Mouse (Mus musculus): ENCODE data around the gene Frg2f1. TPM values are rescaled to one million over a fixed set of nuclear protein-coding genes. Genes with fewer than 3 reads are reported as not detected.

The Frg2f1 gene
- polyA plus RNA-seq (2011; ENCODE audit: insufficient read depth, insufficient read length, low replicate concordance, missing spikeins) = 0.84 and 5.5 TPM in 2 replicates

DNA sequence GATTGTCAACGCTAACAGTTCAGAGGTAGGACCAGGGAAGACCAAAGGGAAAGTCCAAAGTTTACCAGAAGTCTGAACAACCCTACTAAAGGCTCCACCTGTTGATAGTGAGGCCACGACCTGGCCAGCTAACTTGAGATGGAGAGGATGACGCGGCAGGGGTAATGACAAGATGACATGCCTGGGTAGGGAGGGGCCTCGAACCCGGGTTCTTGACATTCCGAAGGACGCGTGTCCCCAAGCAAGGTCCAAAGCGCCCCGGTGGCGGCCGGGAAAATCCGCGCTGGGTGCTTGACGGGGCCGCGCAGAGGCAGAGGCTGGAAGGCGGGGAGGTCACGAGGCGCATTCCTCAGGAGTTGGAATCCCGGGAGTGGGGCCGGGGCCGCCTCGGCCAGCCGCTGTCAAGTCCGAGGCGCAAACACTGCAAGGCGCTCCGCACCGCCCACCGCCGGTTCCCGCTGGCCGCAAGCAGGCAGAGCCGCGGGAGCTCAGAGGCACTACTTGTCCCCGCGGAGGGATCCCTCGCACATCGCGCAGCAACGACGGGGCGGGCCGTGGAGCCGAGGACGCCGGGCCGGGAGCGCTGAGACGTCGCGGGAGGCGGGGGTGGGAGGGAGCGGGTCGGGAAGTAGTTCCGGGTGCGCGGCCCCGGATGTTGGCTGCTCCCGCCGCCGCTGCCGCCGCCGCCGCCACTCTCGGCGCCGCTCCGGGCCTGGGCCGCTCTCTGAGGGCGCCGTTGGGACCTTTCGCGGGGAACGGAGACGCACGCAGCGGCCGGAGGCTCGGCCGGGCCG lies at the start of gene Frg2f1:
TSS of gene Frg2f1 (minus strand) at position 499 of the 794 bp plus-strand sequence.
- WGBS = under 1% methylated on average over 85 of the region's 85 CpGs
- Histone ChIP-seq H3K4me3 (replicated peaks; ENCODE audit: control insufficient read depth, low read depth, low read length) (peak within 1 kb of the TSS; percentile 97), H3K27ac (ENCODE audit: control insufficient read depth, insufficient read depth, low read depth, low read length, poor library complexity) (peak within 1 kb of the TSS; percentile 87), H3K4me1 (ENCODE audit: control insufficient read depth, insufficient read depth, low read length) (peaks cover 4% of the 10 kb centered on the region)
- peak; percentile 35; the same call in 1 of the 2 replicates for TF ChIP-seq POLR2A (IDR thresholded peaks at IDR 0.05; ENCODE audit: borderline replicate concordance, control insufficient read depth, low read depth, low read length)
- TF ChIP-seq CTCF (IDR thresholded peaks at IDR 0.05; ENCODE audit: control insufficient read depth, insufficient read depth, low read length) = no peak

DNA sequence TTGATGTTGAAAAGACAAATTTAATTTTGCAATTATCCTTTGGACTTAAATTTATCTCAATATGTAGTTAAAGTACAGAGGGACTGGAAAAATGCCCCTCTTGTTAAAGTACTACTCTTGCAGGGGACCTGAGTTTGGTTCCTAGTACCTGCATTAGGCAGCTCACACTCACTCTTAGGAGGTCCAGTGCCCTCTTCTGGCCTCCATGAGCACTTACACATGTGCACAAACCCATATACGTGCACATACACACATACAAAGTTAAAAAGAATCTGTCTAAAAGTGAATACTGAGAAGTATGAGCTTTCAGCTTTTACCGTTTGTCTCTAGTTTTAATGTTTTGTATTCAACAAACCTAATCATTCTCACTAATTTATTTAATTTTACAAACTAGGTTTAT lies 48.7 kb upstream of the Frg2f1 start:
- no peak for TF ChIP-seq POLR2A (IDR thresholded peaks at IDR 0.05; ENCODE audit: borderline replicate concordance, control insufficient read depth, low read depth, low read length)
- no peak for TF ChIP-seq CTCF (IDR thresholded peaks at IDR 0.05; ENCODE audit: control insufficient read depth, insufficient read depth, low read length)

DNA sequence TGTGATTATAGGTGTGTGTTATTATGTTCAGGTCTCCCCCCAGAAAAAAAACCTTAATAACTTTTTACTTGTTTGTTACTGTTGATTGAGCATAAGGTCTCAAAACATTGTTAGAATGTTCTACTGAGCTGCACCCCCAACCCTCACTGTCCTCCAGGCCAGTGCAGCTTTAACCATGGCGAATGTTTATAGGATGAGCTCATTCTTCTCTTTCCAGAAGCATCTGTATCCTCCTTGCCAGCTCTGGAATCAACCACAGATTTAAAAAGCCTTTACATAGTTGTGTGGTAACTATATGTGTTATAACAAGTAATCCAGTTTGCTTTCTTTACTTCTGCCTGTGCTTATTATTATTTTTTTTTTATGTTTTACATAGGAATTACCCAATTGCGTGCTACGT lies 36.1 kb upstream of the Frg2f1 start:
- TF ChIP-seq CTCF (IDR thresholded peaks at IDR 0.05; ENCODE audit: control insufficient read depth, insufficient read depth, low read length) (no peak), POLR2A (IDR thresholded peaks at IDR 0.05; ENCODE audit: borderline replicate concordance, control insufficient read depth, low read depth, low read length) (no peak)
- WGBS = 96% methylated on average over 3 of the region's 3 CpGs
- no peak overlapping the region for H3K4me3 ChIP-seq (replicated peaks; ENCODE audit: control insufficient read depth, low read depth, low read length)
- H3K27ac ChIP-seq (ENCODE audit: control insufficient read depth, insufficient read depth, low read depth, low read length, poor library complexity) = no peak overlapping the region
- peaks cover 2% of the 10 kb centered on the region; the same call in 1 of the 2 replicates for H3K4me1 ChIP-seq (ENCODE audit: control insufficient read depth, insufficient read depth, low read length)

More for the DNA sequence above, 48.7 kb upstream of the Frg2f1 start:
- H3K4me1 ChIP-seq (ENCODE audit: control insufficient read depth, insufficient read depth, low read length) = no peaks in the 10 kb centered on the region
- no peak overlapping the region for H3K4me3 ChIP-seq (replicated peaks; ENCODE audit: control insufficient read depth, low read depth, low read length)
- 90% methylated on average over 2 of the region's 2 CpGs for WGBS
- H3K27ac ChIP-seq (ENCODE audit: control insufficient read depth, insufficient read depth, low read depth, low read length, poor library complexity) = no peak overlapping the region

DNA sequence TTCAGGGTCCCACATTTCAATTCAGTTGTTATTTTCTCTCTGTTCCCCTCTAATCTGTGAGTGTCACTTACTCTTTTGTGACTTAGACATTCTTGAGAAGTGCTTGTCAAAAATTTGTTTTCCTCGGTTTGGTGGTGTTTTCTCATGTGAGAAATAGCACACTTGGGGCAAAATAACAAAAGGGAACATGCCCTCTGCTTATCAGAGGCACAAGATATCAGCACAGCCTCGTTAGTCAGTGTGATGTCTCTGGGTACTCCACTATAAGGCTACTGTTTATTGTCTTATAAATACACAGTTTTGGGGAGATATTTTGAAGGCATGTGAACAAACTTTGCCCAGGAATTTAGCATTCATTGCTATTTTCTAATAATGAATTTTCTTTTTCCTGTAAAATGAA lies 35.2 kb upstream of the Frg2f1 start:
- TF ChIP-seq CTCF (IDR thresholded peaks at IDR 0.05; ENCODE audit: control insufficient read depth, insufficient read depth, low read length) = no peak
- no peak for TF ChIP-seq POLR2A (IDR thresholded peaks at IDR 0.05; ENCODE audit: borderline replicate concordance, control insufficient read depth, low read depth, low read length)
- WGBS = 62% methylated on average over 2 of the region's 2 CpGs
- no peak overlapping the region for H3K27ac ChIP-seq (ENCODE audit: control insufficient read depth, insufficient read depth, low read depth, low read length, poor library complexity)

DNA sequence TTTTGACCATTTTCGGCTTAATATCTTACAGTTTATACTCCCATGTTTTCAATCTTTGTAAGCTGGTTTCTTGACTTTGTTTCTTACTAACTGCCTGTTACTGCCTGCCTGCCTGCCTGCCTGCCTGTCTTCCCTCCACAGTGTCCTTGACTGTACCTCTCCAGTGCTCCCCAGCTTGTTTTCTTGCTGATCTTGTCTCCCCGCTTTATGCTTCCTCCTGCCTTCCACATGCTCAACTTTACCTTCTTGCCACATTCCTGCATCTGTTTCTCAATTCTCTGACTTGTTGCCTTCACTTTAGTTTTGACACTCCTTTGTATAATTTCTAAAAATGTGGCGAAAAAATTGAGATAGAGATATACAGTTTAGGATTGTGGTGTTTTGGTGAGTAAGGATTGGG lies 33.4 kb upstream of the Frg2f1 start:
- no peak overlapping the region for H3K4me3 ChIP-seq (replicated peaks; ENCODE audit: control insufficient read depth, low read depth, low read length)
- no peak overlapping the region for H3K27ac ChIP-seq (ENCODE audit: control insufficient read depth, insufficient read depth, low read depth, low read length, poor library complexity)
- TF ChIP-seq CTCF (IDR thresholded peaks at IDR 0.05; ENCODE audit: control insufficient read depth, insufficient read depth, low read length) (no peak), POLR2A (IDR thresholded peaks at IDR 0.05; ENCODE audit: borderline replicate concordance, control insufficient read depth, low read depth, low read length) (no peak)
- 59% methylated on average over 3 of the region's 3 CpGs for WGBS
- H3K4me1 ChIP-seq (ENCODE audit: control insufficient read depth, insufficient read depth, low read length) = peaks cover 2% of the 10 kb centered on the region; the same call in 1 of the 2 replicates

More for the DNA sequence above, 35.2 kb upstream of the Frg2f1 start:
- Histone ChIP-seq H3K4me3 (replicated peaks; ENCODE audit: control insufficient read depth, low read depth, low read length) (no peak overlapping the region), H3K4me1 (ENCODE audit: control insufficient read depth, insufficient read depth, low read length) (peaks cover 2% of the 10 kb centered on the region; the same call in 1 of the 2 replicates)

DNA sequence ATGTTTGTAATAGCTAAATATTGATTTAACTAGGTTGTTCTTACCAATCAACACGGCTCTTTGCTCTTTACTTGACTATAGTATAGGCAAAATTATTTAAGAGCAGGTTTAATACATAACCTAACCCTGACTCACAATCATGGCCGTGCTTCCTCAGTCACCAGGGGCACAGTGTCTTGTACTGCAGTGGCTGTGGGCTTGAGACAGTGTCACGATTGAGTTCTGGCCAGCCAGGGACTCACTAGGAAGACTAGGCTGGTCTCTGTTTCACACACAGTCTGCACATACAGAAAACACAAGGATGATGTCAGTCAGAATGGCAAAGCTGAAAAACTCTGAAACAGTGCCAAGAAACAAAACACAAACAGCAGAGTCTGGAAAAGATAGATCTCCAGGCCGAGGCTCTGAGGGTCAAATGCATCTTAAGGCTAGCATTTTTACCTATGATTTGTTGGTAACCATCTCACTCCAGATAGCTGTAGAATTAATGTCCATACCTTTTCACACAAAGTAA lies 27.1 kb upstream of the Frg2f1 start:
- WGBS = 81% methylated on average over 4 of the region's 4 CpGs
- TF ChIP-seq CTCF (IDR thresholded peaks at IDR 0.05; ENCODE audit: control insufficient read depth, insufficient read depth, low read length) = no peak
- TF ChIP-seq POLR2A (IDR thresholded peaks at IDR 0.05; ENCODE audit: borderline replicate concordance, control insufficient read depth, low read depth, low read length) = no peak
- Histone ChIP-seq H3K4me1 (ENCODE audit: control insufficient read depth, insufficient read depth, low read length) (no peaks in the 10 kb centered on the region), H3K27ac (ENCODE audit: control insufficient read depth, insufficient read depth, low read depth, low read length, poor library complexity) (no peak overlapping the region), H3K4me3 (replicated peaks; ENCODE audit: control insufficient read depth, low read depth, low read length) (no peak overlapping the region)

DNA sequence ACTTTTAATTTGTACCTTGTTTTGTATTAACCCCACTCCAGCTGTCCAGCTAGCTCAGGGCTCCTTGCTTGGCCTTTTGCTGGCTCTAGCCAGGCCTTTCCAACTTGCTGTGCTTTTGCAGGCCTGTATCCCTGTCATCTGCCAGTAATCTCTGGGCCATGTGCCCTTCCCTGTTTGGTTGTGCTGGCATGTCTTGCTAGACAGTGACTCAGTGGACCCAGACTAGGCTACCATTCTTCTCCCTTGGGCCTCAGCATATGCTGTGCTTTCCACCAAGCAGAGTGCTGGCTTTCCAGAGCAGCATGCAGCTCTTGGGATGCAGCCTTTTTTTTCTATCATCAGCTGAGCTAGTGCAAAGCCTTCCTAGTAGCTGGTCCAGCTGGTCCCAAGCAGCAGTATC lies 23.8 kb upstream of the Frg2f1 start:
- Histone ChIP-seq H3K4me1 (ENCODE audit: control insufficient read depth, insufficient read depth, low read length) (no peaks in the 10 kb centered on the region), H3K4me3 (replicated peaks; ENCODE audit: control insufficient read depth, low read depth, low read length) (no peak overlapping the region), H3K27ac (ENCODE audit: control insufficient read depth, insufficient read depth, low read depth, low read length, poor library complexity) (no peak overlapping the region)
- no peak for TF ChIP-seq CTCF (IDR thresholded peaks at IDR 0.05; ENCODE audit: control insufficient read depth, insufficient read depth, low read length)
- no peak for TF ChIP-seq POLR2A (IDR thresholded peaks at IDR 0.05; ENCODE audit: borderline replicate concordance, control insufficient read depth, low read depth, low read length)

DNA sequence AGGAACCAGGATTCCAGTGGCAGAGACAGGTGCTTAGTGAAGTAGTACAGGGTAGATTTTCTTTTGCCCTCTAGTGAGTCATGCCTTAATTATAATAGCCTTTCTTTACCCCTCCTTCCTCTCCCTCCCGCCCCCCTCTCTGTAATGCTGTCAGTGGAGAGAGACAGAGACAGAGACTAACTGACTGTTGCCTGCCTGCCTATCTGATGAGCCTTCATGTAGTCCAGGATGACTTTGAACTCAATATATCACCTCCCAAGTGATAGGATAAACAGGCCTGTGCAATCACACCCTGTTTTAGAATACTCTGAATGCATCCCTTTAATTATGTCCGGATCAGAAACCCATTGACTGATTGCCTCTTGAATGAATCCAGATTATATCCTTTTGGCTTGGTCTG lies 16.1 kb upstream of the Frg2f1 start:
- H3K4me1 ChIP-seq (ENCODE audit: control insufficient read depth, insufficient read depth, low read length) = no peaks in the 10 kb centered on the region; the same call in 1 of the 2 replicates
- no peak overlapping the region for H3K27ac ChIP-seq (ENCODE audit: control insufficient read depth, insufficient read depth, low read depth, low read length, poor library complexity)
- TF ChIP-seq CTCF (IDR thresholded peaks at IDR 0.05; ENCODE audit: control insufficient read depth, insufficient read depth, low read length) (no peak), POLR2A (IDR thresholded peaks at IDR 0.05; ENCODE audit: borderline replicate concordance, control insufficient read depth, low read depth, low read length) (no peak)
- 74% methylated on average over 2 of the region's 2 CpGs for WGBS
- H3K4me3 ChIP-seq (replicated peaks; ENCODE audit: control insufficient read depth, low read depth, low read length) = no peak overlapping the region
